Mouse (Mus musculus) hindbrain, embryonic 15.5 days (tissue): ENCODE data around the gene Arg2. TPM values are rescaled to one million over a fixed set of nuclear protein-coding genes. Genes with fewer than 3 reads are reported as not detected.
A peak's percentile ranks its signal among the peaks of the same experiment; 100 is the strongest.

Experiments used
- ATAC-seq: fragments of 200-750 bp; cut with Nextera tagmentation; 2 replicates; pipeline ENCODE4 v1.8.0; 2017; ENCODE audit warnings: low read depth, moderate number of reproducible peaks, moderate TSS enrichment; ENCODE audit not compliant: low FRiP score
- H3K27ac ChIP-seq: fragments of 300-500 bp; sonication (generic); replicated peaks from 2 replicates; pipeline ENCODE4 v1.5.1; 2015; ENCODE audit warnings: mild to moderate bottlenecking, inconsistent platforms
- H3K27me3 ChIP-seq: fragments of 300-500 bp; sonication (generic); 2 replicates; pipeline ENCODE4 v1.6.1; 2015; ENCODE audit warnings: control low read depth, inconsistent platforms
- H3K36me3 ChIP-seq: fragments of 300-500 bp; sonication (generic); 2 replicates; pipeline ENCODE4 v1.6.1; 2015; ENCODE audit warnings: control low read depth, inconsistent platforms
- H3K4me1 ChIP-seq: fragments of 300-500 bp; sonication (generic); replicated peaks from 2 replicates; pipeline ENCODE4 v1.6.1; 2015; ENCODE audit warnings: control low read depth, inconsistent platforms
- H3K4me2 ChIP-seq: fragments of 300-500 bp; sonication (generic); 2 replicates; pipeline ENCODE4 v1.6.1; 2015; ENCODE audit warnings: moderate library complexity, mild to moderate bottlenecking, inconsistent platforms
- H3K4me3 ChIP-seq: fragments of 300-500 bp; sonication (generic); 2 replicates; pipeline ENCODE4 v1.5.1; 2015; ENCODE audit warnings: mild to moderate bottlenecking, inconsistent platforms
- H3K9ac ChIP-seq: fragments of 300-500 bp; sonication (generic); 2 replicates; pipeline ENCODE4 v1.6.1; 2015; ENCODE audit warnings: inconsistent platforms
- H3K9me3 ChIP-seq: fragments of 300-500 bp; sonication (generic); 2 replicates; pipeline ENCODE4 v1.6.1; 2016; ENCODE audit warnings: control low read depth, inconsistent platforms
- WGBS: fragments of 180-500 bp; shearing (Covaris S2); methylation state at CpG from one replicate; pipeline ENCODE4 v1.1.7; 2015; 5-methylcytosine and 5-hydroxymethylcytosine counted together
- polyA plus RNA-seq: library from polyadenylated mRNA; unstranded; fragments of >200 nt; fragmentation: Nextera tagmentation; extraction: Ambion mirVana; gene quantifications from 2 replicates; pipeline ENCODE4 v1.2.1, GENCODE M21; 2015

Gene Arg2
- polyA plus RNA-seq, 1 experiment from 2014 or later, result 30.0 TPM

GRCm38 (mm10) chr12:79134676-79135075 lies 4.1 kb downstream of the Arg2 start:
- Histone ChIP-seq H3K27ac (no peak overlapping the region), H3K9ac (no peak overlapping the region), H3K4me3 (no peak overlapping the region), H3K4me1 (peaks cover 20% of the 10 kb centered on the region), H3K27me3 (no peaks in the 10 kb centered on the region; the same call in 1 of the 2 replicates), H3K9me3 (no peaks in the 10 kb centered on the region), H3K36me3 (no peaks in the 10 kb centered on the region), H3K4me2 (no peak overlapping the region)
- 55% methylated on average over 8 of the region's 8 CpGs for WGBS
- no peak for ATAC-seq

- whole genome bisulfite sequencing, result 47% methylated on average over 4 of the region's 4 CpGs
- H3K27ac ChIP-seq, result no peak overlapping the region
- peaks cover 20% of the 10 kb centered on the region for H3K4me1 ChIP-seq
- no peak overlapping the region for H3K9ac ChIP-seq
- no peaks in the 10 kb centered on the region for H3K9me3 ChIP-seq
- no peak overlapping the region for H3K4me3 ChIP-seq
- H3K36me3 ChIP-seq, result no peaks in the 10 kb centered on the region
- no peak for ATAC-seq
- H3K4me2 ChIP-seq, result no peak overlapping the region
- no peaks in the 10 kb centered on the region; the same call in 1 of the 2 replicates for H3K27me3 ChIP-seq
These were observed 4.5 kb downstream of the Arg2 start for GRCm38 (mm10) chr12:79135105-79135504.

- Histone ChIP-seq H3K9ac (no peak overlapping the region), H3K4me1 (peaks cover 6% of the 10 kb centered on the region), H3K27me3 (no peaks in the 10 kb centered on the region; the same call in 1 of the 2 replicates), H3K36me3 (no peaks in the 10 kb centered on the region), H3K9me3 (no peaks in the 10 kb centered on the region), H3K27ac (no peak overlapping the region), H3K4me2 (no peak overlapping the region), H3K4me3 (no peak overlapping the region)
- no peak for ATAC-seq
- WGBS, result 66% methylated on average over 7 of the region's 7 CpGs
These were observed 6.4 kb downstream of the Arg2 start for GRCm38 (mm10) chr12:79136949-79137348.

DNA sequence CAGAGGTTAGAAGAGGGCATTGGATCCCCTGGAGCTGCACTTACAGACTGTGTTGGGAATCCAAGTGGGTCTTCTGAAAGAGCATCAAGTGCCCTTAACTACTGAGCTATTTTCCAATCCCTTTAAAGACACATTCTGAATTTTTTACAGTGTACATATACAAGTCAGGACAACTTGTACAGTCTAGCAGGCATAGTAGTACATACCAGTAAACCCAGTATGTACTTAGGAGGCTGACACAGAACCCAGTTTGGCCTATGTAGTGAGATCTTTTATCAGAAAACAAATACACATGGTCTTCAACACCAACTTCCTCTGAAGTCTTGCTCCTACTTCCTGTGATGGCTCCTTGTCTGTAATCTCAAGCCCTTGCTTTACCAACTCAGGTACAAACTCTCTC lies 8.4 kb downstream of the Arg2 start:
- Histone ChIP-seq H3K9me3 (no peaks in the 10 kb centered on the region), H3K27me3 (no peaks in the 10 kb centered on the region), H3K4me2 (no peak overlapping the region), H3K27ac (no peak overlapping the region), H3K9ac (no peak overlapping the region), H3K36me3 (no peaks in the 10 kb centered on the region), H3K4me3 (no peak overlapping the region), H3K4me1 (no peaks in the 10 kb centered on the region)
- ATAC-seq, result no peak

GRCm38 (mm10) chr12:79139417-79139816 lies 8.8 kb downstream of the Arg2 start:
- Histone ChIP-seq H3K27me3 (no peaks in the 10 kb centered on the region), H3K4me1 (no peaks in the 10 kb centered on the region), H3K9ac (no peak overlapping the region), H3K27ac (no peak overlapping the region), H3K4me3 (no peak overlapping the region), H3K9me3 (no peaks in the 10 kb centered on the region), H3K36me3 (no peaks in the 10 kb centered on the region), H3K4me2 (no peak overlapping the region)
- no peak for ATAC-seq
- WGBS, result 67% methylated on average over 1 of the region's 1 CpGs

DNA sequence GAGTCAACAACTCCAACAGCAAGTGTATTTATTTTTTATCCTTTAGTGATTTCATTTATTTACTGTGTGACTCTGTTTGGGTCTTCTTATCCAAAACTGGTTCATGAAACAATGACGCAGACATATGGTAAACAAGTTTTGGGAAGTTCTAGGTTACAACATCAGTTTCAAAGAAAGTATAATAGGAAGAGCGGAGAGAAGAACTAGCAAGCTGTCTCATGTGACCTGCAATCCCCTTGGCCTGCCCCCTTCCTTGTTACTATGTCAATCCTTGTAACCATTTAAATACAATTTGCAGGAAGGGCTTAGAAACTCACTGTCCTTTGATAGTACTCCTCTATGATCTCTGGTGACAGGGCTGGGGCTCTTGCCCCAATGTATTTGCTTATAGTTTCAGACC lies 10.2 kb downstream of the Arg2 start:
- H3K4me2 ChIP-seq, result no peak overlapping the region
- no peaks in the 10 kb centered on the region for H3K4me1 ChIP-seq
- ATAC-seq, result no peak
- WGBS, result 89% methylated on average over 2 of the region's 2 CpGs
- H3K27me3 ChIP-seq, result no peaks in the 10 kb centered on the region
- H3K36me3 ChIP-seq, result no peaks in the 10 kb centered on the region
- H3K9ac ChIP-seq, result no peak overlapping the region
- no peak overlapping the region for H3K4me3 ChIP-seq
- no peaks in the 10 kb centered on the region for H3K9me3 ChIP-seq
- no peak overlapping the region for H3K27ac ChIP-seq

GRCm38 (mm10) chr12:79141384-79141783 lies 10.8 kb downstream of the Arg2 start:
- Histone ChIP-seq H3K4me3 (no peak overlapping the region), H3K4me1 (no peaks in the 10 kb centered on the region), H3K9me3 (no peaks in the 10 kb centered on the region), H3K27ac (no peak overlapping the region), H3K27me3 (no peaks in the 10 kb centered on the region), H3K36me3 (no peaks in the 10 kb centered on the region), H3K9ac (no peak overlapping the region), H3K4me2 (no peak overlapping the region)
- no peak for ATAC-seq

- H3K27ac ChIP-seq, result no peak overlapping the region
- no peak overlapping the region for H3K4me3 ChIP-seq
- H3K9ac ChIP-seq, result no peak overlapping the region
- no peaks in the 10 kb centered on the region for H3K4me1 ChIP-seq
- peaks cover 30% of the 10 kb centered on the region for H3K36me3 ChIP-seq
- no peak for ATAC-seq
- H3K27me3 ChIP-seq, result no peaks in the 10 kb centered on the region
- no peaks in the 10 kb centered on the region for H3K9me3 ChIP-seq
- no peak overlapping the region for H3K4me2 ChIP-seq
- 94% methylated on average over 6 of the region's 6 CpGs for WGBS
These were observed 19.1 kb downstream of the Arg2 start for GRCm38 (mm10) chr12:79149653-79150052.

DNA sequence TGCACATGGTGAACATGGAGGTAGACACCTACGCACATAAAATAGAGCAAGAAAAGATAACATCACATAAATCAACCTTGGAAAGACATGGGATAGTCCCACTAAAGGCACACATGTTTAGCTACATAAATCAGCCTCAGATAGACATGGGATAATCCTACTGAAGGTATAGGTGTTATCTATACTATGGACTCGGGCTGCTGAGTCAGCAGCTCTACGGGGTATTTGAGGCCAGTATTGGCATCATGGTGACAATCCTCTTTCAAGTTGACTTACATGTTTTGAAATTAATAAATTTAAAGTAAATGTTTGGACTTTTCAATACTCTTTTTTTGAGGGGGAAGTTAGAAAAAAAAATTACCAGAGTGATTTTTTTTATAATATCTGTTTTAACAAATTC lies 32.3 kb downstream of the Arg2 start:
- Histone ChIP-seq H3K9ac (no peak overlapping the region), H3K27me3 (no peaks in the 10 kb centered on the region), H3K4me3 (no peak overlapping the region), H3K36me3 (peaks cover 65% of the 10 kb centered on the region), H3K9me3 (no peaks in the 10 kb centered on the region), H3K4me1 (no peaks in the 10 kb centered on the region), H3K27ac (no peak overlapping the region), H3K4me2 (no peak overlapping the region)
- ATAC-seq, result no peak
- 98% methylated on average over 3 of the region's 3 CpGs for WGBS

DNA sequence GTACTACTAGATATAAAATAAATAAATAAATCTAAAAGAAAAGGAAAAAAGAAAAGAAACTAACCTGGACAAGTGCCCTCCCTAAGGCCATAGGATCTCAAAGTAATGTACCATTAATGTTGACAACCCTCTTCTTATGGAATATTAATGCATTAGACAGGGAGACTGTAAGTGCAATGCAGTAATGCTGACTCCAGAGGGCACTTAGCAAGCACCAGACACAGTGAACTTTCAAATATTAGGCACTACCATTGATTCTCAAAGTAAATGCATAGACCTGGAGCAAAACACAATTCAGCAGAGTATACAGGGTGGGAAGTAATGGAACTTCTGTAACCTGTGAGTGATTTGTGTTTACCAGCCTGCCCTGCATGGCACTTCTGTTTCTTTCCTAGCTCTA lies 38.6 kb downstream of the Arg2 start:
- Histone ChIP-seq H3K4me3 (no peak overlapping the region), H3K9me3 (no peaks in the 10 kb centered on the region), H3K27me3 (no peaks in the 10 kb centered on the region), H3K4me1 (peaks cover 16% of the 10 kb centered on the region), H3K27ac (no peak overlapping the region), H3K4me2 (no peak overlapping the region), H3K9ac (no peak overlapping the region), H3K36me3 (peaks cover 11% of the 10 kb centered on the region; the same call in 1 of the 2 replicates)
- no peak for ATAC-seq

DNA sequence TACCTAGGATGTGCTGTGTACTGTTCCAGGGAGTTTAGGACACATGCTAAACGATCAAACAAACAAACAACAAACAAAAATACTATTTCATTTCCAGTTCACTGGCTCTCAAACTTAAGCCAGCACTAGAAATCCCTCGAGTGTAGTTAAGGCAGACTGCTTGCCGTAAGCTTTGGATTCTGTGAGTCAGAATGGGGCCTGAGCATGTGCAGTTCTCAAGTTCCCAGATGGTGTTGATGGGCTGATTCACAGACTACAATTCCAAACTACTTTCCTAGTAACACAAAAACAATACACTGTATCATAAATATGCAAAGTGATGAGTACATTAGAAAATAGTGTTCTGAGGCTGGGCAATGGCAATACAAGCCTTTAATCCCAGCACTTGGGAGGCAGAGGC lies 39.8 kb downstream of the Arg2 start:
- Histone ChIP-seq H3K9me3 (no peaks in the 10 kb centered on the region), H3K4me3 (no peak overlapping the region), H3K4me1 (peaks cover 16% of the 10 kb centered on the region), H3K4me2 (no peak overlapping the region), H3K9ac (no peak overlapping the region), H3K27me3 (no peaks in the 10 kb centered on the region), H3K36me3 (peaks cover 12% of the 10 kb centered on the region), H3K27ac (no peak overlapping the region)
- WGBS, result 69% methylated on average over 3 of the region's 3 CpGs
- ATAC-seq, result no peak

DNA sequence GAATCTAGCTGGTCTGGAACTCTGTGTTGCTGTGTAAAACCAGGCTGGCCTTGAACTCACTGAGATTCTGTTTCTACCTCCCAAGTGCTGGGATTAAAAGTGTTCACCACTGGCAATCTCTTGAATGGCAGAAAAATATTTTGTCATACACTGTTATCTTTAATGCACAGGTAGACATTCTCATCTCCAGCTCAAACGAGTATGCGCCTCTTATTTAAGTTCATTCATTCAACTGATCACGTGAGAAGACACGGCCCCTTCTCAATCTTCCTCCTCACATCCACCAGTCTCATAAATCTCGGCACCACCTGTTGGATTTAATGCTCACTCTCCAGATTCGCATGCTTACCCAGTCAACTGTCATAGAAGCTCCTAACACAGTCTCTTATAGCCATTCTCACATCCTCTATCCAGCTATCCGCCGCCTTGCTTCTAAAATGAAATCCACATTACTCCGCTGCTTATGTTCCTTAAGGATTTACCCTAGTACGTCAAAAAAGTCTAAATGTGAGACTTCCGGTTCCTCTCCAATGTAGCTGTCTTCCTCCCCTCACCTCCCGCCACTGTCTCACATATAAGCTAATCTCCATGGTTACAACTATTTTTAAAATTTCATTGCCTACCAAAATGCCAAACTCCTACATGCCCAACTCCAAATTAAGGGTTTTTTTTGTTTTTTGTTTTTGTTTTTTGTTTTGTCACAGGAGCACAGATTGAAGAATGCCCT lies 40.9 kb downstream of the Arg2 start:
- Histone ChIP-seq H3K4me2 (peak overlapping the region; percentile 83), H3K4me1 (peaks cover 16% of the 10 kb centered on the region), H3K9me3 (no peaks in the 10 kb centered on the region), H3K36me3 (peaks cover 18% of the 10 kb centered on the region), H3K27me3 (no peaks in the 10 kb centered on the region), H3K4me3 (peak overlapping the region; percentile 98), H3K27ac (peak overlapping the region; percentile 95; the same call in 1 of the 2 replicates), H3K9ac (peak overlapping the region; percentile 90)
- ATAC-seq, result no peak
- 34% methylated on average over 12 of the region's 12 CpGs for WGBS
